Mouse (Mus musculus): ENCODE results near the gene Mthfd1. TPM values are rescaled to one million over a fixed set of nuclear protein-coding genes. Genes with fewer than 3 reads are reported as not detected.

Mthfd1 gene
- polyA plus RNA-seq, 1 experiment from 2014 or later: 80.8 TPM

GRCm38 (mm10) chr12:76288494-76288893 lies 33.4 kb downstream of the Mthfd1 start:
- WGBS: 96% methylated on average over 5 of the region's 5 CpGs
- Histone ChIP-seq H3K4me1 (no peaks in the 10 kb centered on the region), H3K4me3 (no peak overlapping the region), H3K27ac (no peak overlapping the region), H3K27me3 (ENCODE audit: insufficient read depth, poor library complexity, severe bottlenecking) (no peaks in the 10 kb centered on the region), H3K36me3 (peaks cover 71% of the 10 kb centered on the region), H3K9me3 (no peaks in the 10 kb centered on the region)
- DNase-seq (ENCODE audit: low spot score): no peak

DNA sequence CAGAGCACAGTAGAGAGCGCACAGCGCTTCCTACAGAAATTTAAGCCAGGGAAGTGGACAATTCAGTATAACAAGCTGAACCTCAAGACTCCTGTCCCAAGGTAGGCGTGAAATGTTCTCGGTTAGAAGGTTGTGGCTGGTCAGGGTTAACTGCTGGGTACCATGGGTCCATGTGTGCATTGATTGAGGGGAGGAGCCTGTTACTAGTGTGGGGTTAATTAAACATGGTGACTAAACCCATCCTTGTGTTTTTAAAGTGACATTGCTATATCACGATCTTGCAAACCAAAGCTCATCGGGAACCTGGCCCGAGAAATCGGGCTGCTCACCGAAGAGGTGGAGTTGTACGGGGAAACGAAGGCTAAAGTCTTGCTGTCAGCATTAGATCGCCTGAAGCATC lies 34.3 kb downstream of the Mthfd1 start:
- no peak for DNase-seq (ENCODE audit: low spot score)
- WGBS: 98% methylated on average over 12 of the region's 12 CpGs
- Histone ChIP-seq H3K27me3 (ENCODE audit: insufficient read depth, poor library complexity, severe bottlenecking) (no peaks in the 10 kb centered on the region), H3K36me3 (peaks cover 70% of the 10 kb centered on the region), H3K9me3 (no peaks in the 10 kb centered on the region), H3K4me3 (no peak overlapping the region), H3K27ac (no peak overlapping the region), H3K4me1 (no peaks in the 10 kb centered on the region)

- no peak for DNase-seq (ENCODE audit: low spot score)
- Histone ChIP-seq H3K36me3 (peaks cover 72% of the 10 kb centered on the region), H3K4me1 (no peaks in the 10 kb centered on the region), H3K4me3 (no peak overlapping the region), H3K9me3 (no peaks in the 10 kb centered on the region), H3K27me3 (ENCODE audit: insufficient read depth, poor library complexity, severe bottlenecking) (no peaks in the 10 kb centered on the region), H3K27ac (no peak overlapping the region)
- 89% methylated on average over 2 of the region's 2 CpGs for WGBS
These were observed 35.2 kb downstream of the Mthfd1 start for GRCm38 (mm10) chr12:76290271-76290670.

DNA sequence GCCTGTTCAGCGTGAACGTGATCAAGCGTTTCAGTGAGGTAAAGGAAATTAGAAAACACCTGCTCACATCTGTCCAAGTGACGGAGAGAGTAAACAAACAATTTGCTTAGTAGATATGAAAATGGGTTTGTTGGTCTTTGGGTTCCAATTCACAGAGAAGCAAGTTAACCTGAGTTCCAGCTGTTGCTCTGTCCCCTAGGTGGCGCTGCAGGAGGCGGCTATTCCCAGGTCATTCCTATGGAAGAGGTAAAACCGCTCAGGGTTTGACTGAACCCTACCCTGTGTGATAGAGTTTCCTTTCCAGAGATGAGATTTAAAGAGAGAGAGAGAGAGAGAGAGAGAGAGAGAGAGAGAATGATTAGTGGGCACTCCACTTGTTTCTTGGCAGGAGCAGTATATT lies 38.1 kb downstream of the Mthfd1 start:
- H3K4me3 ChIP-seq: no peak overlapping the region
- H3K27ac ChIP-seq: no peak overlapping the region
- no peaks in the 10 kb centered on the region for H3K27me3 ChIP-seq (ENCODE audit: insufficient read depth, poor library complexity, severe bottlenecking)
- WGBS: 54% methylated on average over 7 of the region's 7 CpGs
- H3K36me3 ChIP-seq: peaks cover 87% of the 10 kb centered on the region
- DNase-seq (ENCODE audit: low spot score): peak; percentile 88
- no peaks in the 10 kb centered on the region for H3K4me1 ChIP-seq
- H3K9me3 ChIP-seq: no peaks in the 10 kb centered on the region

- DNase-seq (ENCODE audit: low spot score): no peak
- peaks cover 12% of the 10 kb centered on the region; the same call in 1 of the 2 replicates for H3K4me1 ChIP-seq
- H3K4me3 ChIP-seq: no peak overlapping the region
- H3K36me3 ChIP-seq: peaks cover 75% of the 10 kb centered on the region
- 90% methylated on average over 5 of the region's 5 CpGs for WGBS
- no peaks in the 10 kb centered on the region for H3K27me3 ChIP-seq (ENCODE audit: insufficient read depth, poor library complexity, severe bottlenecking)
- no peak overlapping the region for H3K27ac ChIP-seq
- H3K9me3 ChIP-seq: no peaks in the 10 kb centered on the region
These were observed 42.7 kb downstream of the Mthfd1 start for GRCm38 (mm10) chr12:76297830-76298229.

GRCm38 (mm10) chr12:76299361-76299906 lies 44.3 kb downstream of the Mthfd1 start:
- Histone ChIP-seq H3K4me3 (no peak overlapping the region), H3K27ac (no peak overlapping the region), H3K36me3 (peaks cover 80% of the 10 kb centered on the region), H3K4me1 (peaks cover 12% of the 10 kb centered on the region; the same call in 1 of the 2 replicates), H3K27me3 (ENCODE audit: insufficient read depth, poor library complexity, severe bottlenecking) (no peaks in the 10 kb centered on the region), H3K9me3 (no peaks in the 10 kb centered on the region)
- WGBS: 79% methylated on average over 9 of the region's 9 CpGs
- DNase-seq (ENCODE audit: low spot score): no peak

DNA sequence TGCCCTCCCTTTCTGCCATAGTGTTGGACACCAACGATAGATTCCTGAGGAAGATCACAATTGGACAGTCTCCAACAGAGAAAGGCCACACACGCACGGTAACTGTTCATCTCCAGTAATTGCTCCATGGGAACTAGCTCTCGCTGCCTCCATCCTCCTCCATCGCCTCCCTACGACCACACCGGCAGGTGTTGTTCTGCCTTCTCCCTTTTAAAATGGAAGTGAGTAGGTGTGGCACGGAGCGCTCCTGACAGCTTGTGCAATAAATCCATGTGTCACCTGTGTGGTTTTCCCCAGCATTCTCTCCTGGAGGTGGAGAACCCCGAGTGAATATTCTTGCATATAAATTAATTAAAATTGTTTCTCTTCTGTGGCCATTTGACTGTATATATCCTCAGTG lies 45.3 kb downstream of the Mthfd1 start:
- no peak overlapping the region for H3K27ac ChIP-seq
- no peak for DNase-seq (ENCODE audit: low spot score)
- WGBS: 91% methylated on average over 10 of the region's 10 CpGs
- peaks cover 79% of the 10 kb centered on the region for H3K36me3 ChIP-seq
- H3K4me1 ChIP-seq: peaks cover 12% of the 10 kb centered on the region; the same call in 1 of the 2 replicates
- no peaks in the 10 kb centered on the region for H3K9me3 ChIP-seq
- H3K27me3 ChIP-seq (ENCODE audit: insufficient read depth, poor library complexity, severe bottlenecking): no peaks in the 10 kb centered on the region
- H3K4me3 ChIP-seq: no peak overlapping the region

DNA sequence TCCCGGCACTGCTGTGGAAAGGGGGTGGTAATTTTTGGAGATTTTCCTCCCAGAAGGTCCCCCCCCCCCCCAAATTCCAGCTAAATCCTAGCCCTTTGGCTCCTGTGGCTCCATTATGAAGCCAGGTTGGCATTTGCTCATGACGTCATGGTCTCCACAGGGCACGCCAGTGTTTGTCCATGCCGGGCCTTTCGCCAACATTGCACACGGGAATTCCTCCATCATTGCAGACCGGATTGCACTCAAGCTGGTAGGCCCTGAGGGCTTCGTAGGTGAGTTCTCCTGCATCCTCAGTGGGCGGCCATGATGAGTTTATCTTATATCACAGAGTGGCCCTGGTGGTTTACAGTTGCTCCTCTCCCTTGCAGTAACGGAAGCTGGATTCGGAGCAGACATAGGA lies 48.4 kb downstream of the Mthfd1 start:
- no peak for DNase-seq (ENCODE audit: low spot score)
- H3K4me3 ChIP-seq: no peak overlapping the region
- no peak overlapping the region for H3K27ac ChIP-seq
- no peaks in the 10 kb centered on the region for H3K9me3 ChIP-seq
- H3K4me1 ChIP-seq: peaks cover 34% of the 10 kb centered on the region
- 92% methylated on average over 11 of the region's 11 CpGs for WGBS
- H3K36me3 ChIP-seq: peaks cover 64% of the 10 kb centered on the region
- H3K27me3 ChIP-seq (ENCODE audit: insufficient read depth, poor library complexity, severe bottlenecking): no peaks in the 10 kb centered on the region

DNA sequence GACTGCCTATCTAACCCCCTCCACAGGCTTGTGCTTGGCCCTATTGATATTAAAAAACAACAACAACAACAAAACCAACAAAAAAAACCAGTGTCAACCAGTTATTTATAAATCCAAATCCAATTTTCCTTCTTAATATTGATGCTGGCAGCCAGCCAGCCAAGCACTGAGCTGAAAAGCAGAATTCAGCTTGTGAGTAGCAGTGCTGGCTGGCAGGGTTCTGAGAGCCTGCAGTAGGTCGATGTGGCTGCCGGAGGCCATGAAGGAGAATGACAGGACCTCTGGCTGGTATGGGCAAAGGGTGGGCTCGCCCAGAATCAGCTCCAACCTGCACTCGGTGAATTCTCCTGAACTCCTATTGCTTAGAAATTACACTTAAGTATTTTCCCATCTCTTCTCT lies 49.1 kb downstream of the Mthfd1 start:
- 85% methylated on average over 4 of the region's 4 CpGs for WGBS

DNA sequence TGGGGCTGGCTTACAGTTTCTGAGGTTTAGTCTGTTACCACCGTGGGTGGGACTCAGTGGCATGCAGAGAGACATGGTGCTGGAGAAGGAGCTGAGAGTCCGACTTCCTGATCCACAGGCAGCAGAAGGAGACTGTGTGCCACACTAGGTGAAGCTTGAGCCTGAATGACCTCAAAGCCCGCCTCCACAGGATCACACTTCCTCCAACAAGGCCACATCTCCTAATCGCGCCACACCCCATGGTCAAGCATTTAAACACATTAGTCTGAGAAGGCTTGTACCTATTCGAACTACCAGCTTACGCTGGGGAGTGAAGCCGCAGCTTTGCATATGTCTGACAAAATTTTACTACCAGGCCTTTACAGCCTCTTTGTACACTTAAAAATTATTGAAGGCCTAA lies 50.0 kb downstream of the Mthfd1 start:
- WGBS: 91% methylated on average over 8 of the region's 8 CpGs
- Histone ChIP-seq H3K27ac (no peak overlapping the region), H3K36me3 (peaks cover 55% of the 10 kb centered on the region), H3K9me3 (no peaks in the 10 kb centered on the region), H3K4me1 (peaks cover 29% of the 10 kb centered on the region), H3K4me3 (no peak overlapping the region), H3K27me3 (ENCODE audit: insufficient read depth, poor library complexity, severe bottlenecking) (no peaks in the 10 kb centered on the region)
- no peak for DNase-seq (ENCODE audit: low spot score)

More for the DNA sequence above, 49.1 kb downstream of the Mthfd1 start:
- no peak overlapping the region for H3K27ac ChIP-seq
- no peak overlapping the region for H3K4me3 ChIP-seq
- H3K27me3 ChIP-seq (ENCODE audit: insufficient read depth, poor library complexity, severe bottlenecking): no peaks in the 10 kb centered on the region
- peaks cover 29% of the 10 kb centered on the region for H3K4me1 ChIP-seq
- peaks cover 57% of the 10 kb centered on the region for H3K36me3 ChIP-seq
- no peaks in the 10 kb centered on the region for H3K9me3 ChIP-seq
- no peak for DNase-seq (ENCODE audit: low spot score)

- H3K36me3 ChIP-seq: peaks cover 51% of the 10 kb centered on the region
- H3K27me3 ChIP-seq (ENCODE audit: insufficient read depth, poor library complexity, severe bottlenecking): no peaks in the 10 kb centered on the region
- no peak overlapping the region for H3K4me3 ChIP-seq
- H3K27ac ChIP-seq: peak overlapping the region; percentile 87
- WGBS: 80% methylated on average over 9 of the region's 9 CpGs
- peaks cover 48% of the 10 kb centered on the region for H3K4me1 ChIP-seq
- no peak for DNase-seq (ENCODE audit: low spot score)
- H3K9me3 ChIP-seq: no peaks in the 10 kb centered on the region
These were observed 51.9 kb downstream of the Mthfd1 start for GRCm38 (mm10) chr12:76306852-76307561.

- DNase-seq (ENCODE audit: low spot score): peak; percentile 80
- 25% methylated on average over 9 of the region's 9 CpGs for WGBS
- Histone ChIP-seq H3K9me3 (no peaks in the 10 kb centered on the region), H3K4me1 (peaks cover 52% of the 10 kb centered on the region), H3K4me3 (no peak overlapping the region), H3K27me3 (ENCODE audit: insufficient read depth, poor library complexity, severe bottlenecking) (no peaks in the 10 kb centered on the region), H3K36me3 (peaks cover 56% of the 10 kb centered on the region), H3K27ac (peak overlapping the region; percentile 87)
These were observed 52.9 kb downstream of the Mthfd1 start for GRCm38 (mm10) chr12:76307964-76308363.

- DNase-seq (ENCODE audit: low spot score): no peak
- Histone ChIP-seq H3K9me3 (no peaks in the 10 kb centered on the region), H3K27ac (peak overlapping the region; percentile 87), H3K4me3 (no peak overlapping the region), H3K27me3 (ENCODE audit: insufficient read depth, poor library complexity, severe bottlenecking) (no peaks in the 10 kb centered on the region), H3K4me1 (peaks cover 52% of the 10 kb centered on the region), H3K36me3 (peaks cover 55% of the 10 kb centered on the region)
- 81% methylated on average over 5 of the region's 5 CpGs for WGBS
These were observed 53.3 kb downstream of the Mthfd1 start for GRCm38 (mm10) chr12:76308436-76308835.
